Mouse (Mus musculus): ENCODE data around the gene Rab5b. TPM values are rescaled to one million over a fixed set of nuclear protein-coding genes. Genes with fewer than 3 reads are reported as not detected.

Gene Rab5b
- polyA plus RNA-seq, 1 experiment from 2014 or later = 51.3 TPM

GRCm38 (mm10) chr10:128659490-128659889 is 36.6 kb downstream of the Rab5b start:
- Histone ChIP-seq H3K9me3 (replicated peaks; ENCODE audit: control insufficient read depth, low read length) (no peaks in the 10 kb centered on the region), H3K27me3 (ENCODE audit: control insufficient read depth, insufficient read depth, low read length) (no peaks in the 10 kb centered on the region), H3K4me1 (ENCODE audit: control insufficient read depth, insufficient read depth, low read length) (no peaks in the 10 kb centered on the region), H3K36me3 (ENCODE audit: control insufficient read depth, insufficient read depth, low read length) (no peaks in the 10 kb centered on the region), H3K27ac (ENCODE audit: low read depth, low read length) (no peak overlapping the region), H3K9ac (ENCODE audit: low read depth, low read length) (no peak overlapping the region), H3K4me3 (ENCODE audit: low read depth, low read length) (no peak overlapping the region), H3K4me2 (no peak overlapping the region)
- no peak for ATAC-seq (replicated peaks; ENCODE audit: insufficient number of reproducible peaks, low FRiP score, low TSS enrichment)
- 39% methylated on average over 9 of the region's 9 CpGs for WGBS (ENCODE audit: insufficient replicate concordance)

GRCm38 (mm10) chr10:128657844-128658243 is 38.2 kb downstream of the Rab5b start:
- Histone ChIP-seq H3K9ac (ENCODE audit: low read depth, low read length) (no peak overlapping the region), H3K4me3 (ENCODE audit: low read depth, low read length) (no peak overlapping the region), H3K4me2 (no peak overlapping the region), H3K27ac (ENCODE audit: low read depth, low read length) (no peak overlapping the region), H3K9me3 (replicated peaks; ENCODE audit: control insufficient read depth, low read length) (no peaks in the 10 kb centered on the region), H3K27me3 (ENCODE audit: control insufficient read depth, insufficient read depth, low read length) (no peaks in the 10 kb centered on the region), H3K4me1 (ENCODE audit: control insufficient read depth, insufficient read depth, low read length) (no peaks in the 10 kb centered on the region), H3K36me3 (ENCODE audit: control insufficient read depth, insufficient read depth, low read length) (no peaks in the 10 kb centered on the region)
- ATAC-seq (replicated peaks; ENCODE audit: insufficient number of reproducible peaks, low FRiP score, low TSS enrichment) = no peak
- 54% methylated on average over 9 of the region's 9 CpGs for WGBS (ENCODE audit: insufficient replicate concordance)

- H3K4me1 ChIP-seq (ENCODE audit: control insufficient read depth, insufficient read depth, low read length) = no peaks in the 10 kb centered on the region
- H3K9ac ChIP-seq (ENCODE audit: low read depth, low read length) = no peak overlapping the region
- no peak overlapping the region for H3K27ac ChIP-seq (ENCODE audit: low read depth, low read length)
- no peaks in the 10 kb centered on the region for H3K27me3 ChIP-seq (ENCODE audit: control insufficient read depth, insufficient read depth, low read length)
- no peak for ATAC-seq (replicated peaks; ENCODE audit: insufficient number of reproducible peaks, low FRiP score, low TSS enrichment)
- H3K36me3 ChIP-seq (ENCODE audit: control insufficient read depth, insufficient read depth, low read length) = no peaks in the 10 kb centered on the region
- no peak overlapping the region for H3K4me2 ChIP-seq
- H3K4me3 ChIP-seq (ENCODE audit: low read depth, low read length) = no peak overlapping the region
- no peaks in the 10 kb centered on the region for H3K9me3 ChIP-seq (replicated peaks; ENCODE audit: control insufficient read depth, low read length)
- 98% methylated on average over 1 of the region's 1 CpGs for WGBS (ENCODE audit: insufficient replicate concordance)
Measured at GRCm38 (mm10) chr10:128656731-128657130, 39.3 kb downstream of the Rab5b start.

GRCm38 (mm10) chr10:128655254-128655653 is 40.8 kb downstream of the Rab5b start:
- no peaks in the 10 kb centered on the region for H3K4me1 ChIP-seq (ENCODE audit: control insufficient read depth, insufficient read depth, low read length)
- H3K36me3 ChIP-seq (ENCODE audit: control insufficient read depth, insufficient read depth, low read length) = no peaks in the 10 kb centered on the region
- ATAC-seq (replicated peaks; ENCODE audit: insufficient number of reproducible peaks, low FRiP score, low TSS enrichment) = no peak
- no peak overlapping the region for H3K9ac ChIP-seq (ENCODE audit: low read depth, low read length)
- H3K9me3 ChIP-seq (replicated peaks; ENCODE audit: control insufficient read depth, low read length) = no peaks in the 10 kb centered on the region
- no peak overlapping the region for H3K4me2 ChIP-seq
- H3K27me3 ChIP-seq (ENCODE audit: control insufficient read depth, insufficient read depth, low read length) = no peaks in the 10 kb centered on the region
- no peak overlapping the region for H3K4me3 ChIP-seq (ENCODE audit: low read depth, low read length)
- 41% methylated on average over 3 of the region's 3 CpGs for WGBS (ENCODE audit: insufficient replicate concordance)
- H3K27ac ChIP-seq (ENCODE audit: low read depth, low read length) = no peak overlapping the region

GRCm38 (mm10) chr10:128653866-128654265 is 42.2 kb downstream of the Rab5b start:
- 71% methylated on average over 4 of the region's 4 CpGs for WGBS (ENCODE audit: insufficient replicate concordance)
- ATAC-seq (replicated peaks; ENCODE audit: insufficient number of reproducible peaks, low FRiP score, low TSS enrichment) = no peak
- Histone ChIP-seq H3K4me3 (ENCODE audit: low read depth, low read length) (no peak overlapping the region), H3K36me3 (ENCODE audit: control insufficient read depth, insufficient read depth, low read length) (no peaks in the 10 kb centered on the region), H3K9me3 (replicated peaks; ENCODE audit: control insufficient read depth, low read length) (no peaks in the 10 kb centered on the region), H3K27ac (ENCODE audit: low read depth, low read length) (no peak overlapping the region), H3K27me3 (ENCODE audit: control insufficient read depth, insufficient read depth, low read length) (no peaks in the 10 kb centered on the region), H3K4me2 (no peak overlapping the region), H3K4me1 (ENCODE audit: control insufficient read depth, insufficient read depth, low read length) (no peaks in the 10 kb centered on the region), H3K9ac (ENCODE audit: low read depth, low read length) (no peak overlapping the region)

- no peak overlapping the region for H3K27ac ChIP-seq (ENCODE audit: low read depth, low read length)
- peak overlapping the region; percentile 50 for H3K4me3 ChIP-seq (ENCODE audit: low read depth, low read length)
Measured at GRCm38 (mm10) chr10:128646139-128647089, 49.6 kb downstream of the Rab5b start.

GRCm38 (mm10) chr10:128645111-128646011 is 50.7 kb downstream of the Rab5b start, which contains the start of gene Ikzf4:
TSS of gene Ikzf4 (minus strand) at chr10:128645991.
- peaks cover 13% of the 10 kb centered on the region for H3K4me1 ChIP-seq (ENCODE audit: control insufficient read depth, insufficient read depth, low read length)
- H3K4me3 ChIP-seq (ENCODE audit: low read depth, low read length) = peak within 1 kb of the TSS; percentile 50
- H3K9ac ChIP-seq (ENCODE audit: low read depth, low read length) = peak within 1 kb of the TSS; percentile 72
- H3K9me3 ChIP-seq (replicated peaks; ENCODE audit: control insufficient read depth, low read length) = no peaks in the 10 kb centered on the region
- peak; percentile 48 for ATAC-seq (replicated peaks; ENCODE audit: insufficient number of reproducible peaks, low FRiP score, low TSS enrichment)
- H3K27ac ChIP-seq (ENCODE audit: low read depth, low read length) = no peak within 1 kb of the TSS
- peak within 1 kb of the TSS; percentile 88 for H3K4me2 ChIP-seq
- no peaks in the 10 kb centered on the region; the same call in 1 of the 2 replicates for H3K27me3 ChIP-seq (ENCODE audit: control insufficient read depth, insufficient read depth, low read length)
- WGBS (ENCODE audit: insufficient replicate concordance) = 3% methylated on average over 36 of the region's 36 CpGs
- H3K36me3 ChIP-seq (ENCODE audit: control insufficient read depth, insufficient read depth, low read length) = 0 out of 2 replicates have a peak, but pooled peaks cover 4% of the 10 kb centered on the region

More at GRCm38 (mm10) chr10:128646139-128647089, 49.6 kb downstream of the Rab5b start:
- H3K9ac ChIP-seq (ENCODE audit: low read depth, low read length) = peak overlapping the region; percentile 43; the same call in 1 of the 2 replicates
- no peaks in the 10 kb centered on the region for H3K9me3 ChIP-seq (replicated peaks; ENCODE audit: control insufficient read depth, low read length)
- 0 out of 2 replicates have a peak, but pooled peaks have one; percentile 24 for ATAC-seq (replicated peaks; ENCODE audit: insufficient number of reproducible peaks, low FRiP score, low TSS enrichment)
- H3K36me3 ChIP-seq (ENCODE audit: control insufficient read depth, insufficient read depth, low read length) = no peaks in the 10 kb centered on the region
- WGBS (ENCODE audit: insufficient replicate concordance) = 9% methylated on average over 9 of the region's 13 CpGs
- H3K27me3 ChIP-seq (ENCODE audit: control insufficient read depth, insufficient read depth, low read length) = no peaks in the 10 kb centered on the region; the same call in 1 of the 2 replicates
- H3K4me1 ChIP-seq (ENCODE audit: control insufficient read depth, insufficient read depth, low read length) = peaks cover 13% of the 10 kb centered on the region
- H3K4me2 ChIP-seq = peak overlapping the region; percentile 88

- Histone ChIP-seq H3K9me3 (replicated peaks; ENCODE audit: control insufficient read depth, low read length) (no peaks in the 10 kb centered on the region), H3K4me1 (ENCODE audit: control insufficient read depth, insufficient read depth, low read length) (peaks cover 13% of the 10 kb centered on the region), H3K4me3 (ENCODE audit: low read depth, low read length) (no peak overlapping the region), H3K4me2 (no peak overlapping the region), H3K9ac (ENCODE audit: low read depth, low read length) (no peak overlapping the region), H3K36me3 (ENCODE audit: control insufficient read depth, insufficient read depth, low read length) (0 out of 2 replicates have a peak, but pooled peaks cover 4% of the 10 kb centered on the region), H3K27me3 (ENCODE audit: control insufficient read depth, insufficient read depth, low read length) (no peaks in the 10 kb centered on the region; the same call in 1 of the 2 replicates), H3K27ac (ENCODE audit: low read depth, low read length) (no peak overlapping the region)
- ATAC-seq (replicated peaks; ENCODE audit: insufficient number of reproducible peaks, low FRiP score, low TSS enrichment) = no peak
- WGBS (ENCODE audit: insufficient replicate concordance) = 64% methylated on average over 6 of the region's 6 CpGs
Measured at GRCm38 (mm10) chr10:128642749-128643148, 53.3 kb downstream of the Rab5b start.
